Mouse (Mus musculus): ENCODE data around the gene Msto1. TPM values are rescaled to one million over a fixed set of nuclear protein-coding genes. Genes with fewer than 3 reads are reported as not detected.
"Not testable (repeated sequence)": the region's sequence is repeated elsewhere in the genome, so short reads cannot be mapped to it uniquely, and the experiment has no call there.

The Msto1 gene
- total RNA-seq, 1 experiment from 2014 or later, result 26.1 TPM

GRCm38 (mm10) chr3:88912585-88912984 is 1.2 kb downstream of the Msto1 start:
- no peak for ATAC-seq (replicated peaks in 1 of 2; ENCODE audit: insufficient read depth in 1 of 2, low FRiP score in 2 of 2, low TSS enrichment in 1 of 2, low read depth in 1 of 2, poor library complexity in 2 of 2, severe bottlenecking in 2 of 2)

GRCm38 (mm10) chr3:88906393-88907159 is 7.2 kb downstream of the Msto1 start:
- no peak for ATAC-seq (replicated peaks in 1 of 2; ENCODE audit: insufficient read depth in 1 of 2, low FRiP score in 2 of 2, low TSS enrichment in 1 of 2, low read depth in 1 of 2, poor library complexity in 2 of 2, severe bottlenecking in 2 of 2)

- no peak for ATAC-seq (replicated peaks in 1 of 2; ENCODE audit: insufficient read depth in 1 of 2, low FRiP score in 2 of 2, low TSS enrichment in 1 of 2, low read depth in 1 of 2, poor library complexity in 2 of 2, severe bottlenecking in 2 of 2)
Measured at GRCm38 (mm10) chr3:88905741-88906140, 8.1 kb downstream of the Msto1 start.

- no peak for ATAC-seq (replicated peaks in 1 of 2; ENCODE audit: insufficient read depth in 1 of 2, low FRiP score in 2 of 2, low TSS enrichment in 1 of 2, low read depth in 1 of 2, poor library complexity in 2 of 2, severe bottlenecking in 2 of 2)
Measured at GRCm38 (mm10) chr3:88905209-88905608, 8.6 kb downstream of the Msto1 start.

GRCm38 (mm10) chr3:88904803-88905202 is 9.0 kb downstream of the Msto1 start:
- no peak for ATAC-seq (replicated peaks in 1 of 2; ENCODE audit: insufficient read depth in 1 of 2, low FRiP score in 2 of 2, low TSS enrichment in 1 of 2, low read depth in 1 of 2, poor library complexity in 2 of 2, severe bottlenecking in 2 of 2)

- not testable (repeated sequence) for ATAC-seq (replicated peaks in 1 of 2; ENCODE audit: insufficient read depth in 1 of 2, low FRiP score in 2 of 2, low TSS enrichment in 1 of 2, low read depth in 1 of 2, poor library complexity in 2 of 2, severe bottlenecking in 2 of 2)
Measured at GRCm38 (mm10) chr3:88893011-88893410, 20.8 kb downstream of the Msto1 start.

GRCm38 (mm10) chr3:88882536-88882935 is 31.3 kb downstream of the Msto1 start:
- ATAC-seq (replicated peaks in 1 of 2; ENCODE audit: insufficient read depth in 1 of 2, low FRiP score in 2 of 2, low TSS enrichment in 1 of 2, low read depth in 1 of 2, poor library complexity in 2 of 2, severe bottlenecking in 2 of 2), result not testable (repeated sequence)

- not testable (repeated sequence) for ATAC-seq (replicated peaks in 1 of 2; ENCODE audit: insufficient read depth in 1 of 2, low FRiP score in 2 of 2, low TSS enrichment in 1 of 2, low read depth in 1 of 2, poor library complexity in 2 of 2, severe bottlenecking in 2 of 2)
Measured at GRCm38 (mm10) chr3:88868449-88868848, 45.4 kb downstream of the Msto1 start.

GRCm38 (mm10) chr3:88867177-88867576 is 46.6 kb downstream of the Msto1 start:
- ATAC-seq (replicated peaks in 1 of 2; ENCODE audit: insufficient read depth in 1 of 2, low FRiP score in 2 of 2, low TSS enrichment in 1 of 2, low read depth in 1 of 2, poor library complexity in 2 of 2, severe bottlenecking in 2 of 2), result not testable (repeated sequence)

- ATAC-seq (replicated peaks in 1 of 2; ENCODE audit: insufficient read depth in 1 of 2, low FRiP score in 2 of 2, low TSS enrichment in 1 of 2, low read depth in 1 of 2, poor library complexity in 2 of 2, severe bottlenecking in 2 of 2), result not testable (repeated sequence)
Measured at GRCm38 (mm10) chr3:88866735-88867134, 47.1 kb downstream of the Msto1 start.

GRCm38 (mm10) chr3:88862129-88862528 is 51.7 kb downstream of the Msto1 start:
- ATAC-seq (replicated peaks in 1 of 2; ENCODE audit: insufficient read depth in 1 of 2, low FRiP score in 2 of 2, low TSS enrichment in 1 of 2, low read depth in 1 of 2, poor library complexity in 2 of 2, severe bottlenecking in 2 of 2), result no peak

- no peak for ATAC-seq (replicated peaks in 1 of 2; ENCODE audit: insufficient read depth in 1 of 2, low FRiP score in 2 of 2, low TSS enrichment in 1 of 2, low read depth in 1 of 2, poor library complexity in 2 of 2, severe bottlenecking in 2 of 2)
Measured at GRCm38 (mm10) chr3:88855837-88856236, 58.0 kb downstream of the Msto1 start.

Other genes with a start within 250 kb of the Msto1 start
- gene Khdc4, start 228.2 kb downstream of the Msto1 start, total RNA-seq (2017), result 60.0 and 90.2 TPM in 2 replicates
- 30.8 and 37.7 TPM in 2 replicates for gene Rit1, start 197.2 kb downstream of the Msto1 start, total RNA-seq (2017)
- gene Syt11, start 138.8 kb downstream of the Msto1 start, total RNA-seq (2017), result 4.0 and 4.1 TPM in 2 replicates
- gene Gon4l, start 78.8 kb downstream of the Msto1 start, total RNA-seq (2017), result 28.5 and 44.9 TPM in 2 replicates
- gene Ash1l, start 36.6 kb upstream of the Msto1 start, total RNA-seq (2017), result 45.2 and 49.2 TPM in 2 replicates
- 67.4 and 78.0 TPM in 2 replicates for gene Dap3, start 37.2 kb upstream of the Msto1 start, total RNA-seq (2017)
- 8.4 and 15.2 TPM in 2 replicates for gene Rusc1, start 179.3 kb upstream of the Msto1 start, total RNA-seq (2017)
- not detected in 2 replicates for gene Gm43738, start 187.1 kb upstream of the Msto1 start, total RNA-seq (2017)
- 78.9 and 98.4 TPM in 2 replicates for gene Fdps, start 188.0 kb upstream of the Msto1 start, total RNA-seq (2017)
- 1.9 and 15.5 TPM in 2 replicates for gene Pklr, start 222.1 kb upstream of the Msto1 start, total RNA-seq (2017)
- gene Hcn3, start 246.2 kb upstream of the Msto1 start, total RNA-seq (2017), result 1.5 and 3.5 TPM in 2 replicates

Data from hematopoietic stem cell, adult 5-6 weeks (primary cell).